Mouse (Mus musculus): ENCODE measurements around the gene Gid4. TPM values are rescaled to one million over a fixed set of nuclear protein-coding genes. Genes with fewer than 3 reads are reported as not detected.
A peak's percentile ranks its signal among the peaks of the same experiment; 100 is the strongest.
"Not testable (repeated sequence)": the region's sequence is repeated elsewhere in the genome, so short reads cannot be mapped to it uniquely, and the experiment has no call there.

Gid4 gene
- polyA plus RNA-seq, 1 experiment from 2014 or later: 18.1 TPM

GRCm38 (mm10) chr11:60435133-60435532 is 18.2 kb downstream of the Gid4 start:
- 50% methylated on average over 1 of the region's 1 CpGs for WGBS (ENCODE audit: insufficient replicate concordance)
- Histone ChIP-seq H3K9ac (no peak overlapping the region), H3K27me3 (replicated peaks) (no peaks in the 10 kb centered on the region), H3K4me1 (peaks cover 17% of the 10 kb centered on the region), H3K9me3 (replicated peaks) (no peaks in the 10 kb centered on the region), H3K4me2 (no peak overlapping the region), H3K27ac (no peak overlapping the region), H3K4me3 (no peak overlapping the region), H3K36me3 (peaks cover 85% of the 10 kb centered on the region)
- ATAC-seq: peak; percentile 62; the same call in 1 of the 2 replicates

- 60% methylated on average over 3 of the region's 3 CpGs for WGBS (ENCODE audit: insufficient replicate concordance)
- no peak for ATAC-seq
- H3K9ac ChIP-seq: no peak overlapping the region
- H3K27ac ChIP-seq: no peak overlapping the region
- no peaks in the 10 kb centered on the region for H3K27me3 ChIP-seq (replicated peaks)
- H3K36me3 ChIP-seq: peaks cover 88% of the 10 kb centered on the region
- H3K4me3 ChIP-seq: no peak overlapping the region
- H3K4me1 ChIP-seq: peaks cover 17% of the 10 kb centered on the region
- H3K9me3 ChIP-seq (replicated peaks): no peaks in the 10 kb centered on the region
- H3K4me2 ChIP-seq: no peak overlapping the region
These were observed 19.7 kb downstream of the Gid4 start for GRCm38 (mm10) chr11:60436618-60437017.

- H3K36me3 ChIP-seq: peaks cover 87% of the 10 kb centered on the region
- H3K9me3 ChIP-seq (replicated peaks); H3K4me1 ChIP-seq; H3K4me2 ChIP-seq; H3K27me3 ChIP-seq (replicated peaks); H3K27ac ChIP-seq; H3K4me3 ChIP-seq; ATAC-seq; H3K9ac ChIP-seq: not testable (repeated sequence)
- 69% methylated on average over 1 of the region's 1 CpGs for WGBS (ENCODE audit: insufficient replicate concordance)
These were observed 22.7 kb downstream of the Gid4 start for GRCm38 (mm10) chr11:60439621-60440020.

- Histone ChIP-seq H3K4me3 (no peak overlapping the region), H3K4me2 (no peak overlapping the region), H3K9ac (no peak overlapping the region), H3K36me3 (peaks cover 81% of the 10 kb centered on the region), H3K4me1 (peaks cover 3% of the 10 kb centered on the region), H3K9me3 (replicated peaks) (no peaks in the 10 kb centered on the region), H3K27ac (no peak overlapping the region), H3K27me3 (replicated peaks) (no peaks in the 10 kb centered on the region)
- WGBS (ENCODE audit: insufficient replicate concordance): 58% methylated on average over 7 of the region's 7 CpGs
- ATAC-seq: no peak
These were observed 23.2 kb downstream of the Gid4 start for GRCm38 (mm10) chr11:60440176-60440575.

DNA sequence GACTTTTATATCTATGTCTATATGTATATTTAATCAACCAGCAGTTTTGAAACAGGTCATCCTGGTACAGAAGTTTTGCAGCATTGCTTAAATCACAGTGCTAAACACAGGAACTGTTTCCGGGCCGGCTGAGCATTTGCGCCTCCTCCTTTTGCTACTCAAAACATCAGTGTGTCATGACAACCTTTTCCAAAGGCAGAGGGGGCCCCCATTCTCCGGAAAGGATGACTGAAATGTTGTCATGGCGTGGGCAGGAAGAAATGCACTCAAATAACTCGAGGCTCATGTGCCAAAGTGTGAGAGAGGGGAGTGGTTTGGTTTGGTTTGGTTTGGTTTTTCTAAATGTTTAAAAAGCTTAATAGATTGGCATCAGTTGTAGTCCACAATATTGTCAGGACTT is 26.0 kb downstream of the Gid4 start:
- Histone ChIP-seq H3K4me2 (no peak overlapping the region), H3K9ac (no peak overlapping the region), H3K27ac (no peak overlapping the region), H3K4me3 (no peak overlapping the region), H3K27me3 (replicated peaks) (no peaks in the 10 kb centered on the region), H3K36me3 (peaks cover 55% of the 10 kb centered on the region), H3K4me1 (no peaks in the 10 kb centered on the region), H3K9me3 (replicated peaks) (no peaks in the 10 kb centered on the region)
- WGBS (ENCODE audit: insufficient replicate concordance): 81% methylated on average over 6 of the region's 6 CpGs
- no peak for ATAC-seq

DNA sequence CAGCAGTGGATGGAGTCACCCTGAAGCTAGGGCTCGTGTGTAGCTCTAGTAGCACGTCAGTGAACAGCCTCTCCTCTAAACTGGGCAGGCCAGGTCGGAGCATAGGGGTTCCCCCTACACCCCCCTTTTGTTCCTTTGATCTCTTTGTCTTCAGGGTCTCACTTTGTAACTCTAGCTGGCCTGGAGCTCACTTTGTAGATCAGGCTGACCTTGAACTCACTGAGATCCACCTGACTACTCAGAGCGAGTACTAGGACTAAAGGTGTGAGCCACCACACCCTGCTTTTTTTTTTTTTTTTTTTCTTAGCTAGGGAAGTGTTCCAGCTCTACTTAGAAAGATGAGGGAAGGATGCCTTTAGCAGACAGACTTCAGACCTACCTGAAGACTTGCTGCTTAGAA is 27.1 kb downstream of the Gid4 start:
- Histone ChIP-seq H3K27ac (no peak overlapping the region), H3K36me3 (peaks cover 44% of the 10 kb centered on the region), H3K4me2 (no peak overlapping the region), H3K4me1 (no peaks in the 10 kb centered on the region), H3K27me3 (replicated peaks) (no peaks in the 10 kb centered on the region), H3K4me3 (no peak overlapping the region), H3K9me3 (replicated peaks) (no peaks in the 10 kb centered on the region), H3K9ac (no peak overlapping the region)
- WGBS (ENCODE audit: insufficient replicate concordance): 80% methylated on average over 4 of the region's 4 CpGs
- ATAC-seq: no peak

DNA sequence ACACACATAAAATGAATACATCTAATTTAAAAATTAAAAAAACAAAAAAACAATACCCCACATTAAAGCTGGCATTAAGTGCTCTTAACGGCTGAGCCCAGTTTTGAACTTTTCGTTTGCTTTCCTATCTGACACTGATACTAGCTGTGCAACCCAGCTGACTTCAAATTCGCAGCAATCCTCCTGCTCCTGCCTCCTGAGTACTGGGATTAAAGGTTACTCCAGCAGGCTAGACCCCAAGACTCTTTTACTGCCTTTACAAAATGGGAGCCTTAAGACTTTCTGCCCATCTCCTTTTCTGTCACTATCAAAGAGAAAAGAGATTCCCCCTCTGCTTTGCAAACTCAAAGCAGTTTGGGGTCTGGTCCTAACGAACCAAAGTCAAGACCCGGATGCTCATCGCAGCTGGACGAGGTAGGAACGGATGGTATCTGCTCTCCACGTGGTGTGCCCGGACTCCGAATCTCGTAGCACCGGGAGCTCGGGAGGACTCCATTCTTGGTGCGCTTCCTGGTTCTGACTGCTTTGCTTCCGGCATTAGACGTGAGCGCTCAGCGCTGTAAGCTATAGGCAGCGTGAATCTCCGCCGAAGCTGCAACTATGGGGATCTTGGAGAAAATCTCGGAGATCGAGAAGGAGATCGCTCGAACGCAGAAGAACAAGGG is 37.3 kb downstream of the Gid4 start, which contains the start of gene Drg2:
TSS of gene Drg2 (plus strand) at position 512 of the 665 bp plus-strand sequence.
- H3K36me3 ChIP-seq: peaks cover 35% of the 10 kb centered on the region
- peak within 1 kb of the TSS; percentile 66 for H3K27ac ChIP-seq
- H3K9ac ChIP-seq: peak within 1 kb of the TSS; percentile 79
- no peaks in the 10 kb centered on the region for H3K9me3 ChIP-seq (replicated peaks)
- H3K4me1 ChIP-seq: peaks cover 24% of the 10 kb centered on the region
- ATAC-seq: peak; percentile 89
- peak within 1 kb of the TSS; percentile 73 for H3K4me3 ChIP-seq
- WGBS (ENCODE audit: insufficient replicate concordance): 4% methylated on average over 27 of the region's 27 CpGs
- H3K27me3 ChIP-seq (replicated peaks): peaks cover 14% of the 10 kb centered on the region; the same call in 1 of the 2 replicates
- peak within 1 kb of the TSS; percentile 80 for H3K4me2 ChIP-seq

DNA sequence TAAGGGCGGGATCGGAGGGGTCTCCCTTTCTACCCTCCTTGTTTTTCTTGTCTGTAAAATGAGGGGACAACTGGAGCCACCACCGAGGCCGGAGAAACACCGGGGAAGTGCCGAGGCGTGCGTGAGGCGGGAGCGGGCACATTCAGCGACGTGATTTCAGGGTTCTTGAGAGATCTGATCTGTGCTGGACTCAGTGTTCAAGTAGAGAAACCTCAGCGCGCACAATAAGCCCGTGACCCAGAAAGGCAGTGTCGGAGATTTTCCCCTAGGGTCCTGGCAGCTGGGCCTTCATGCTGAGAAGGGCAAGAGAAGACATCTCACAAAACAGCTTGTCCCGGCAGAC is 37.8 kb downstream of the Gid4 start:
- peaks cover 24% of the 10 kb centered on the region for H3K4me1 ChIP-seq
- H3K27me3 ChIP-seq (replicated peaks): peaks cover 14% of the 10 kb centered on the region; the same call in 1 of the 2 replicates
- peak overlapping the region; percentile 80 for H3K4me2 ChIP-seq
- H3K9me3 ChIP-seq (replicated peaks): no peaks in the 10 kb centered on the region
- under 1% methylated on average over 17 of the region's 17 CpGs for WGBS (ENCODE audit: insufficient replicate concordance)
- H3K9ac ChIP-seq: peak overlapping the region; percentile 79
- H3K4me3 ChIP-seq: peak overlapping the region; percentile 73
- peaks cover 40% of the 10 kb centered on the region for H3K36me3 ChIP-seq
- peak overlapping the region; percentile 66 for H3K27ac ChIP-seq
- peak; percentile 55 for ATAC-seq

GRCm38 (mm10) chr11:60457973-60458372 is 41.0 kb downstream of the Gid4 start:
- Histone ChIP-seq H3K4me2 (no peak overlapping the region), H3K9me3 (replicated peaks) (no peaks in the 10 kb centered on the region), H3K4me1 (peaks cover 24% of the 10 kb centered on the region), H3K9ac (no peak overlapping the region), H3K27me3 (replicated peaks) (no peaks in the 10 kb centered on the region), H3K4me3 (no peak overlapping the region), H3K36me3 (peaks cover 73% of the 10 kb centered on the region), H3K27ac (no peak overlapping the region)
- ATAC-seq: no peak
- WGBS (ENCODE audit: insufficient replicate concordance): 77% methylated on average over 1 of the region's 1 CpGs

- no peaks in the 10 kb centered on the region for H3K27me3 ChIP-seq (replicated peaks)
- no peaks in the 10 kb centered on the region for H3K9me3 ChIP-seq (replicated peaks)
- H3K27ac ChIP-seq: no peak overlapping the region
- WGBS (ENCODE audit: insufficient replicate concordance): 82% methylated on average over 2 of the region's 2 CpGs
- H3K9ac ChIP-seq: no peak overlapping the region
- H3K4me3 ChIP-seq: no peak overlapping the region
- H3K4me2 ChIP-seq: no peak overlapping the region
- H3K36me3 ChIP-seq: peaks cover 85% of the 10 kb centered on the region
- H3K4me1 ChIP-seq: no peaks in the 10 kb centered on the region
- peak; percentile 47; the same call in 1 of the 2 replicates for ATAC-seq
These were observed 49.0 kb downstream of the Gid4 start for GRCm38 (mm10) chr11:60465943-60466380.

- Histone ChIP-seq H3K9me3 (replicated peaks) (no peaks in the 10 kb centered on the region), H3K4me3 (no peak within 1 kb of the TSS), H3K4me2 (no peak within 1 kb of the TSS), H3K9ac (no peak within 1 kb of the TSS), H3K36me3 (peaks cover 54% of the 10 kb centered on the region), H3K27me3 (replicated peaks) (no peaks in the 10 kb centered on the region), H3K4me1 (no peaks in the 10 kb centered on the region), H3K27ac (no peak within 1 kb of the TSS)
- 86% methylated on average over 3 of the region's 3 CpGs for WGBS (ENCODE audit: insufficient replicate concordance)
- ATAC-seq: no peak
These were observed 52.1 kb downstream of the Gid4 start, which contains the start of gene Myo15 for GRCm38 (mm10) chr11:60469039-60469438. TSS of gene Myo15 (plus strand) at chr11:60469339.

- H3K4me2 ChIP-seq: no peak overlapping the region
- no peak overlapping the region for H3K27ac ChIP-seq
- no peak for ATAC-seq
- no peak overlapping the region for H3K9ac ChIP-seq
- no peak overlapping the region for H3K4me3 ChIP-seq
- H3K9me3 ChIP-seq (replicated peaks): no peaks in the 10 kb centered on the region
- H3K27me3 ChIP-seq (replicated peaks): no peaks in the 10 kb centered on the region
- WGBS (ENCODE audit: insufficient replicate concordance): 69% methylated on average over 9 of the region's 9 CpGs
- H3K4me1 ChIP-seq: no peaks in the 10 kb centered on the region
- peaks cover 37% of the 10 kb centered on the region for H3K36me3 ChIP-seq
These were observed 53.8 kb downstream of the Gid4 start for GRCm38 (mm10) chr11:60470743-60471142.

Measured in liver, embryonic 12.5 days (tissue).